Comparison of ENCODE assay signal across 20 mouse cellular contexts in the genomic region with DNA sequence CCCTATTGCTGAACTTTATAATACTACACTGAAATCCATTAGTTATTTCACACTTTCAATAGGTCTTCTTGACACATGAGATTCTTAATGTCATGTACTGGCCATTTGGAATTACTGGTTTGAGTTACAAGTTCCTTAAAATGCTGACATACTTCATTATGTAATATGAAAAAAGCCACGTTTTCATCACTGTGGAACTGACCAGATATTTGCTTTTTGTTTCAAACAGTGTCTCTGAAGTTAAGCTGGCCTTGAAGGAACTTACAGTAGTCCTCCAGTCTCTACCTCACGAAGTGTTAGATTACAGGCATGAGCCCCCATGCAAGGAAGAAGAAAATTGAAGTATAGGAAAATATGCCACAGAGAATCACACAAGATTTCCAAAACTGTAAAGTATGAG. TPM values are rescaled to one million over a fixed set of nuclear protein-coding genes. Genes with fewer than 3 reads are reported as not detected.
DNase-seq lines count a peak whose midpoint lies in the region; ATAC-seq and TF ChIP-seq lines count a peak whose summit lies in the region.
"Had no signal": no experiment of that assay in that cellular context is flagged by ENCODE, and none has a peak within 500 bp of the region (broad histone marks: within the 10 kb centered on the region; RNA-seq: fewer than 3 reads in every experiment).

No protein-coding gene starts in this region.

- no peak overlapping the region for H3K4me3 ChIP-seq in liver, adult 2 months (ENCODE audit: insufficient read depth, low read depth, low read length)
- no peak overlapping the region for H3K4me3 ChIP-seq in liver, embryonic 12.5 days
- no peak overlapping the region for H3K4me3 ChIP-seq in macrophage (ENCODE audit: inconsistent target)
- H3K4me3 ChIP-seq: embryonic facial prominence, embryonic 10.5 days; heart, embryonic 10.5 days; hindbrain, embryonic 15.5 days; intestine, embryonic 15.5 days had no signal

- no peak for TF ChIP-seq CTCF in liver, adult 2 months (IDR thresholded peaks at IDR 0.05; ENCODE audit: low read depth, low read length)

- H3K4me2 ChIP-seq in liver, embryonic 12.5 days, result peak overlapping the region; percentile 4; the same call in 1 of the 2 replicates
- H3K4me2 ChIP-seq: hindbrain, embryonic 15.5 days; intestine, embryonic 15.5 days; midbrain, embryonic 11.5 days had no signal

- DNase-seq in liver, adult 2 months (ENCODE audit: extremely low read depth, low read depth, low spot score), result peak; percentile 43
- no peak for DNase-seq in liver
- DNase-seq in spleen, adult 12 weeks (ENCODE audit: low spot score), result no peak
- no peak for DNase-seq in embryo, embryonic 9.5 days (ENCODE audit: extremely low spot score)
- DNase-seq in kidney, postnatal 4 days, result no peak
- DNase-seq: cerebellum, adult 9-10 months; forebrain, postnatal 0 days; gastrocnemius, postnatal 36 days; kidney, adult 9 months; kidney, postnatal 25 days; layer of hippocampus, postnatal 36 days; lung, adult 2 months; thymus, postnatal 25 days had no signal

- peak overlapping the region; percentile 28; the same call in 1 of the 2 replicates for H3K27ac ChIP-seq in liver, adult 2 months (replicated peaks; ENCODE audit: insufficient read depth, low read depth, low read length)
- peak overlapping the region; percentile 90 for H3K27ac ChIP-seq in liver, embryonic 12.5 days
- H3K27ac ChIP-seq in macrophage, result peak overlapping the region; percentile 27; the same call in 1 of the 2 replicates
- H3K27ac ChIP-seq: embryonic facial prominence, embryonic 10.5 days; heart, embryonic 10.5 days; hindbrain, embryonic 15.5 days; intestine, embryonic 15.5 days had no signal

- H3K79me2 ChIP-seq in liver, adult 2 months (ENCODE audit: control insufficient read depth, insufficient read depth, low read length), result peaks cover 25% of the 10 kb centered on the region
- peaks cover 100% of the 10 kb centered on the region for H3K79me2 ChIP-seq in macrophage (ENCODE audit: inconsistent target)

- no peak for ATAC-seq in liver, embryonic 12.5 days
- ATAC-seq: forebrain, postnatal 0 days; intestine, embryonic 15.5 days had no signal

- TF ChIP-seq POLR2A in liver, adult 2 months (IDR thresholded peaks at IDR 0.05; ENCODE audit: extremely low read depth, insufficient read depth, low read length), result no peak

- peaks cover 10% of the 10 kb centered on the region for H3K4me1 ChIP-seq in liver, adult 2 months (ENCODE audit: control insufficient read depth, insufficient read depth, low read length)
- peaks cover 89% of the 10 kb centered on the region for H3K4me1 ChIP-seq in liver, embryonic 12.5 days
- H3K4me1 ChIP-seq: embryonic facial prominence, embryonic 10.5 days; heart, embryonic 10.5 days; hindbrain, embryonic 15.5 days; intestine, embryonic 15.5 days had no signal

- H3K27me3 ChIP-seq in liver, adult 2 months (ENCODE audit: control insufficient read depth, insufficient read depth, low read length), result no peaks in the 10 kb centered on the region
- no peaks in the 10 kb centered on the region for H3K27me3 ChIP-seq in liver, embryonic 12.5 days (replicated peaks)
- H3K27me3 ChIP-seq: hindbrain, embryonic 15.5 days; intestine, embryonic 15.5 days had no signal

- 43% methylated on average over 2 of the region's 2 CpGs for WGBS in liver, adult 2 months
- WGBS in liver, embryonic 12.5 days (ENCODE audit: insufficient replicate concordance), result 56% methylated on average over 2 of the region's 2 CpGs
- 30% methylated on average over 2 of the region's 2 CpGs for WGBS in macrophage (ENCODE audit: missing documents)

- no peaks in the 10 kb centered on the region for H3K9me3 ChIP-seq in liver, embryonic 12.5 days (replicated peaks)
- H3K9me3 ChIP-seq: heart, embryonic 10.5 days; hindbrain, embryonic 15.5 days; intestine, embryonic 15.5 days had no signal

- no peaks in the 10 kb centered on the region for H3K36me3 ChIP-seq in liver, adult 2 months (ENCODE audit: control insufficient read depth, insufficient read depth, low read length)
- H3K36me3 ChIP-seq in liver, embryonic 12.5 days, result peaks cover 10% of the 10 kb centered on the region; the same call in 1 of the 2 replicates
- no peaks in the 10 kb centered on the region for H3K36me3 ChIP-seq in macrophage (ENCODE audit: inconsistent target)
- H3K36me3 ChIP-seq: heart, embryonic 10.5 days; hindbrain, embryonic 15.5 days; intestine, embryonic 15.5 days had no signal

- no peak overlapping the region for H3K9ac ChIP-seq in liver, adult 2 months (ENCODE audit: low read depth, low read length)
- H3K9ac ChIP-seq in liver, embryonic 12.5 days, result peak overlapping the region; percentile 45; the same call in 1 of the 2 replicates
- H3K9ac ChIP-seq: forebrain, postnatal 0 days; hindbrain, embryonic 15.5 days; intestine, embryonic 15.5 days had no signal

RNA-seq across cellular contexts. Expression of a gene that starts 27.2 kb away (rescaled TPM):
- total RNA-seq in liver, adult 2 months (2014; rRNA removed), result 42.8 and 43.4 TPM in 2 replicates
- polyA plus RNA-seq in liver, adult 2 months (2012; rRNA removed), result 18.7 and 21.5 TPM in 2 replicates
- 79.4 and 80.8 TPM in 2 replicates for polyA plus RNA-seq in liver, embryonic 12.5 days (2016; fragmentation: Nextera tagmentation; extraction: Ambion mirVana)
- 100 to 1,000 TPM in 5 of 26 experiments, 10 to 100 TPM in 21; 17.3 to 133 (median 55.5) TPM for total RNA-seq in macrophage (2018; cell fraction: chromatin; rRNA removed)
- total RNA-seq in macrophage (2018; cell fraction: cytosol; rRNA removed), result 100 to 1,000 TPM; 110 to 277 (median 170) TPM
- 100 to 1,000 TPM in 16 of 26 experiments, 10 to 100 TPM in 10; 56.5 to 254 (median 127) TPM for total RNA-seq in macrophage (2018; cell fraction: nucleus; rRNA removed)
- polyA plus RNA-seq in macrophage (2018), result 95.3 to 163 TPM (median 111 TPM) in 3 replicates

Comparison
In these comparisons a context has a peak if more than half of its experiments do, and no peak if none do; other contexts are left out.
1. H3K27ac ChIP-seq: peak in every context shown above with its lines; median percentile 90 in liver, embryonic 12.5 days; 28 in liver, adult 2 months; 27 in macrophage.